Mouse (Mus musculus): ENCODE results near the gene RPS10-NUDT3.

DNA sequence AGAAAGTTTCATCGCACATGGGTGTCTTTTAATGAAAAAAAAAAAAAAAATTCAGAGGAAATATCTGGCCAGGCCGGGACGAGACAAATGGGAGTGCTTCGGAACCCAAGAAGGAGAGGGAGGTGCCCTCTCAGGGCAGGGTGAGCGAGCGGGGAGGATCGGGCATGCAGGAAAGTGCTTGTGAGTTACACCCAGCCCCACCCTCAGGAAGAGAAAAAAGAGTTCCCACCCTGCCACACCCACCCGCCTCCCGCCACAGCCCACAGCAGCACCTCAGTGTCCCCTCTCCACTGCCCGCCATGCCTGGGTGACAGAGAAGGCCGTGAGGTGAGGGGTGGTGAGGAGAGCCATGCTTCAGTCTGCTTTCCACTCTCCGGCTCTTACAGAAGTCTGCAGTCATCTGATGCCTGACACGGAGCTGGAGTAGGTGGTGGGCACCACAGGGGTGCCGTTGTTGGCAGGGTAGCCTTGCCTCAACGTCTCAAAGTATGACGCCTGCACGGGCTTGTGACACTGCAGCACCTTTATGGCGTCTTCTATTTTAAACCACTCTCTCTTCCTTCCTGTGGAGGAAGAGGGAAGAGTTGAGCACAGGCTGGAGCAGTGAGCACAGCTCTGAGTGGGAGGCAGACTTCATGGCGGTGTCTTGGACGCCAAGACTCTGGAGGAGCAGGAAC lies 54.5 kb downstream of the RPS10-NUDT3 start:
- TF ChIP-seq TAL1 (IDR thresholded peaks at IDR 0.05; ENCODE audit: low read length) (no peak), GATA1 (IDR thresholded peaks at IDR 0.05; ENCODE audit: low read length) (no peak)

All from erythroblast, embryonic 14.5 days (primary cell).